Mouse (Mus musculus) gastrocnemius, postnatal 4 days (tissue): ENCODE results near the gene Pmis2. TPM values are rescaled to one million over a fixed set of nuclear protein-coding genes. Genes with fewer than 3 reads are reported as not detected.

Experiments
- DNase-seq, 2 experiments: peaks; one replicate each; pipeline ENCODE4 v3.0.0; 2021 to 2022; ENCODE audit warnings: low spot score in 2 of 2, mixed read lengths in 2 of 2
- long read RNA-seq, 2 experiments: library from polyadenylated mRNA; stranded (forward); transcript quantifications; one replicate each; pipeline ENCODE4 v2.0.0; 2021
- total RNA-seq, 2 experiments: library from RNA; stranded (reverse); gene quantifications; 2 replicates each; pipeline ENCODE4 v1.2.3; 2021

The Pmis2 gene
- total RNA-seq: not detected
- long read RNA-seq, experiment 1: 0 reads
- long read RNA-seq, experiment 2: 0 reads

- DNase-seq: no peak
Measured at GRCm38 (mm10) chr7:30671480-30671879, at the start of gene Pmis2. Pmis2 (minus strand) TSS chr7:30671605.

DNA sequence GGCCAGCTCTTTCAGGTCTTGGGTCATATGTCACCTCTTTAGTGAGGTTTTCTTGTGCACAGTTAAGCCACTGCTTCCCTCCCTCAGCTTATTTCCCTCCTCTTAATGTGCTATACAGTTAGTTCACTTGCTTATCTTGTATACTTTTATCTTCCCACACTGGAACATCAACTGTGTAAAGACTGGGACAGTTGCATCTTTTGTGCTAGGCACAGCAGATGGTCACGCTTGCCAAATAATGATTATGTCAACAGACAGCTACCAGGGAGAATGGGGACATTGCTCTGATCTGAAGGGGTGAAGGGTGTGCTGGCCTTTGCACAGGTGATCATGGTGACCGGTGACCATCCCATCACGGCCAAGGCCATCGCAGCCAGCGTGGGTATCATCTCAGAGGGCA, 48.3 kb upstream of the Pmis2 start:
- DNase-seq: no peak

GRCm38 (mm10) chr7:30717716-30718046, 46.3 kb upstream of the Pmis2 start:
- DNase-seq: no peak

- peak in 1 of 2 experiments; percentile 29 for DNase-seq
Measured at GRCm38 (mm10) chr7:30717006-30717715, 45.8 kb upstream of the Pmis2 start.

- DNase-seq: no peak
Measured at GRCm38 (mm10) chr7:30711942-30712341, 40.5 kb upstream of the Pmis2 start, which contains the start of gene Atp4a. Atp4a (plus strand) TSS chr7:30712209.

DNA sequence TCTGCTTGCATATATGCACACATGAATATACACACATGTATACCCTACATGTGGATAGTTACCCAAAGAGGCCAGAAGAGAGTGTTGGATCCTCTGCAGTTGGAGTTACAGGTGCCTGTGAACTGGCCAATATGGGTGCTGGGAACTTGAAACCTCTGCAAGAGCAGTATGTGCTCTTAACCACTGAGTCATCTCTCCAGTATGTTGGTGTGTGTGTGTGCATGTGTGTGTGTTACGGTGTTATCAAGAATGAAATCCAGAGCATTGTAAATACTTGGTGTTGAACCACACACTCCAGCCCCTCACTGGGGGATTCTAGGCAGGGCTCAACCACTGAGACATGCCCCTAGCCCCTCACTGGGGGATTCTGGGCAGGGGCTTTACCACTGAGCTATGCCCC, 36.0 kb upstream of the Pmis2 start:
- no peak for DNase-seq

DNA sequence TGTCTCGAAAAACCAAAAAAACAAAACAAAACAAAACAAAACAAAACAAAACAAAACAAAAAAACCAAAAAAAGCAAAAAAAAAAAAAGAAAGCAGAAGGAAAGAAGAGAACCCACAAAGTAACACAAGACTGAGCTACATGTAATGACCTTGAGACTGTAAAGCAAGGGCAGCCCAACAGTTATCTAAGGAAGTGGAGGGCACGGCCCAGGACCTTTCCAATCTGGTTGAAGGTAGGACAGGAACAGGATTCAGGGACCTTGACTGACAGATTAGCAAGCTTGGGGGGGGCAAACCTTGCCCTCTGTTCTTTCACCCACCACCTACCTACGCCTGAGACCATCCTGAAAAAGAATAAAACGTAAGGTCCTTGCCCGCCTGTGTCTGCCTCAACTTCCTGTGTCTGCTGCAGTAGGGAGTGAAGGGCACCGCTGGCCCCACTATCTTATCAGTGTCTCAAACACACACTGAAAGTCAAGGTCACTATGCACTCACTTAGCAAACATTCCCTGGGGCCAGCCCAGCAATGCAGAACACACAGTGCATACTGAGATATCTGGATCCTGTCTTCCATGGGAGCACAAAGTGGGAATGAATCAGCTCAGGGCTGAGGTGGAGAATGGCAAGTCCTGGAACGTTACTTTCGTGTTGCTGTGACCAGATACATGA, 34.9 kb upstream of the Pmis2 start:
- DNase-seq: no peak

DNA sequence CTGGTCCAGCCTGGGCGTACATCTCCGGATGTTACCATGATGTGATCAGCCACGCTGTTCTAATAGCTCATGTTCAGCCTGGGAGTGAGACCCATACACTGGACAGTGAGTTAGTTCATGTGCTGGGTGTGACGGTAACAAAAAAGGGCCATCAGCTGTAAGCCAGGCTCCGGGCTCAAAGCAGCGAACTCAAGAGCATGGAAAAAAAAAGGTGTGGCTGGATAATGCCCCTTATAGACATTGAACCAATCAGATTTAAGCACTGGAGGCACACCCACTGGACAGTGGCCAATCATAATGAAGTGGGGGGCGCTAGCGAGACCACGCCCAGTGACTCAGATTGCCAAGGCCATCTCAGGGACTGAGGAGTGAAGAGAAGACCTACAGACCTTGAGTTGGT, 27.2 kb upstream of the Pmis2 start, which contains the start of gene 2200002J24Rik:
2200002J24Rik (plus strand) TSS at position 338 of the 400 bp plus-strand sequence.
- DNase-seq: no peak

DNA sequence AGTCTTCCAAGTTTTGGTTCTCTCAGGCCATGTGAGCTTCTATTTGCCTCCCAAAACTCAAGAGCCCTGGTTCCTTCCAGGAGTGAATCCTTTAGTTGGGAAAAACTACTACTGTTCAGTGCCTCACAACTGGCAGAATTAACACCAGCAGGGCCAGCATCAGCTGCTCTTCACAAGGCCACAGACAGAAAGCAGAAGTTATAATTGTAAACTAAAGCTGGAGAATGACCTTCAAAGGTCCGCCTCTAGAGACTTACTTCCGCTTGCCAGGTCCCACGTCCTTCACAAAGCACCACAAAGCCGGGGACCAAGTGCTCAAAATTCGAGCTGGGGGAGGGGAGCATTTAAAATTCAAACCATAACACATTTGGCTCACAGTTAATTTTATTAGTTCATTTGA, 26.7 kb upstream of the Pmis2 start:
- no peak for DNase-seq

DNA sequence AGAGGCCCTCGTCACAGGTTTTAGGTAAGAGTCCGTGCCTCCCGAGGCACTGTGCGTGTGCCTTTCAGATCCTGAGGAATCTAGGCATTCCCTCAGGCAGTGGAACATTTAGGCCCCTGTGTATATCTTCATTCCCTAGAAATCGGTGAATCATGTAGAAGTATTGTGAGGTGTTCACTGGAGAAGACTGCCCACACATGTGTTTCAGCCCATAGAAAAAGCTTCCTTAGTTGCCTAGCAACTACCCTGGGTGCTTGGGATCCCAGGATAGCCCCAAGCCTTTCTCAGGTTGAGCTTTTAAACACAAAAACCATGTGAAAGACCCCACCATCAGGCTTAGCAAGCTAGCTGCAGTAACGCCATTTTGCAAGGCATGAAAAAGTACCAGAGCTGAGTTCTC, 16.9 kb upstream of the Pmis2 start:
- DNase-seq: no peak

DNA sequence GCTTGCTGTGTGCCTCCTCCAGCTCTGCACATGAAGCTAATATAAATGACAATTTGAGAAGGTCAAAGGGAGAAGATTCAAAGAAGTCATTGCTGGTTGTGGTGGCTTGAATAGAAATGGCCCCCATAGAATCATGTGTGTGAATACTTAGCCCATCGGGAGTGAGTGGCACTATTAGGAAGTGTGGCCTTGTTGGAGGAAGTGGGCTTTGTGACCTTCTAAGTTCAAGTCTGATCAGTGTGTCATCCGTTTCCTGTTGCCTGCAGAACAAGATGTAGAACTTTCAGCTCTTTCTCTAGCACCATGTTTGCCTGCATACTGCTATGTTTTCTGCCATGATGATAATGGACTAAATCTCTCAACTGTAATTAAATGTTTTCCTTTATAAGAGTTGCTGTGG, 12.0 kb upstream of the Pmis2 start:
- DNase-seq: no peak

- no peak for DNase-seq
Measured at GRCm38 (mm10) chr7:30681897-30682296, 10.5 kb upstream of the Pmis2 start.

DNA sequence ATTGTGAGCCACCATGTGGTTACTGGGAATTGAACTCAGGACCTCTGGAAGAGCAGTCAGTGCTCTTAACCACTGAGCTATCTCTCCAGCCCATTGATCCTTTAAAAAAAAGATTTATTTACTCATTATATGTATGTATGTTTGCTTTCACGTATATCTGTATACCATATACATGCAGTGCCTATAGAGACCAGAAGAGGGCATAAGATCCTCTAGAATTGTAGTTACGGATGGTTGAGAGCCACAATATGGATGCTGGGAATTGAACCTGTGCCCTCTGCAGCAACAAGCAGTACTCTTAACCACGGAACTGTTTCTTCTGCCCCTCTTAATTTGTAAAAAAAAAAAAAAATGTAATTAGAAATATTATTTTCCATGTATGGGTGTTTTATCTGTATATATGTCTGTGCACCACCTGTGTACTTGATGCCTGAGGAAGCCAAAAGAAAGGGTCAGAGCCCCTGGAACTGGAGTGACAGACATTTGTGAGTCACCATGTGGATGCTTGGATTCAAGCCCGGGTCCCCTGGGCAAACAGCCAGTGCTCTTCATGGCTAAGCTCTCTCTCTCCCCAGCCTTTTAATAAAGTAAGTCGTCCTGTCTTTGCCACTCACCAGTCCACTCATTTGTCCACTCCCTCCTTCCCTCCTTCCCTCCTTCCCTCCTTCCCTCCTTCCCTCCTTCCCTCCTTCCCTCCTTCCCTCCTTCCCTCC, 7.0 kb upstream of the Pmis2 start:
- peak in 1 of 2 experiments; percentile 30 for DNase-seq

DNA sequence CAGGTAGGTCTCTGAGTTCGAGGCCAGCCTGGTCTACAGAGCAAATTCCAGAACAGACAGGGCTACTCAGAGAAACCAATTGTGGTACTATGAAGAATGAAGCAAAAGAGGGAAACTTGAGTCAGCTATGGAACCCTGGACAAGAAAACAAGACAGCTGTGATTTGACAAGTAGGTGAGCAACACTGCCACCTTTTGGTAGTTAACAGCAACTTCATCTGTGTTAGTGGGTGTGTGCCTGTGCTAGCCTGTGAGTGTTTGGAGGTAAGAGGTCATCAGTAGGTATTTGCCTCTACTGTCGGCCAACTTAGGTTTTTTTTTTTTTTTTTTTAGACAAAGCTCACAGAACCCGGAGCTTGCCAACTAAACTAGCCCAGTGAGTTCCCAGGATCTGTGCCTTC, 2.2 kb downstream of the Pmis2 start:
- DNase-seq: no peak

GRCm38 (mm10) chr7:30665321-30665720, 6.1 kb downstream of the Pmis2 start:
- no peak for DNase-seq

DNA sequence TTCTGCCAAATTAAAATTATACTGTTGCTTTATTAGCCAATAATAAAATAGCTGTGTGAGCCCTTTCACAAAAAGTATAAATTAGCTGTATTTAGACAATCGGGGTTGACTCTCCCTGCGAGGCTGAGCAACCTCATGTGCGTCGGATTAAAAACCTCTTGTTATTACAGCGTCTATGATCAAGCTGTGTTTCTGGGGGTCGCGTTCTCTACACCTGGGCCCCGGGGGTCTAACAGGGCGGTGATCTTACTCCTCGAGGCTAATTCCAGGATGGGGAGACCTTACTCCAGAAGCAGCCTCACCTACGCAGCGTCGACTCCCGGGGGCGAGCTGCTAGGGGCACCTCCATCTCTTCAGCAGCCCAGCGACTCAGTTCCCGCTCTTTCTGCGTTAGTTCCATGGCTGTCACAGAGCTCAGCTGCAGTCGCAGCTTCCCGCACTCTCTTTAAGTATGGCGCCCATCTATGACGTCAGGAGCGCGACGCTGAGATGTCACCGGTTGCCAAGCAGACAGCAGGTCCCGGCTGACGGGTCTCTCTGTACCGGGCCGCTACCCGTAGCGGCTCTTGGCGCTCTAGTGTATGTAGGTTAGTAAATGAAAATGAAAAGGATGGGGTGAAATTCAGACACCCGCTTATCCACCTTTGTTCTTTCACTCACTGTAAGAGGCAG, 6.7 kb downstream of the Pmis2 start, which contains the start of gene Haus5:
Haus5 (minus strand) TSS at position 466 of the 672 bp plus-strand sequence.
- DNase-seq: peak; percentile 68 to 86

GRCm38 (mm10) chr7:30649591-30650540, 21.5 kb downstream of the Pmis2 start, which contains the start of gene Rbm42:
Rbm42 (minus strand) TSS chr7:30650317.
- DNase-seq: peak; percentile 90 to 98

DNA sequence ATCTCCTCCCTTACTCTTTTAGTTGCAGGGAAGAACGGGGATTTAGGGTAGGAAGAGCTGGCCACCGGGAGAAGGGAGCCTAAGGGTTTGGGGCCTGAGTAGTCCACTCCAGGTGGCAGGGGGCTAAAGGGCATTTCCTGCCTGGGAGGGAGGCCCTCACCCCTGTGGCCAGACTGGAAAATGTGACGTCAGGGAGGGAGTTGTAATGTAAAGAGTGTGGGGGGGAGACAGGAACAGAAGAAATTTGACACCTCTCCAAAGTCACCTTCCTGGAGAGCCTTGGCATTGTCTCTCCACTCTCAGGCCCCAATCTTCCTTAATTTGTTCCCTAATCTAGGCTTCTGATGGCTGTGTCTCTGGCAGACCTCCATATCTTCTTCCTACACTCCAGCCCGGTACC, 32.3 kb downstream of the Pmis2 start:
- no peak for DNase-seq

GRCm38 (mm10) chr7:30636395-30636794, 35.0 kb downstream of the Pmis2 start:
- DNase-seq: no peak

DNA sequence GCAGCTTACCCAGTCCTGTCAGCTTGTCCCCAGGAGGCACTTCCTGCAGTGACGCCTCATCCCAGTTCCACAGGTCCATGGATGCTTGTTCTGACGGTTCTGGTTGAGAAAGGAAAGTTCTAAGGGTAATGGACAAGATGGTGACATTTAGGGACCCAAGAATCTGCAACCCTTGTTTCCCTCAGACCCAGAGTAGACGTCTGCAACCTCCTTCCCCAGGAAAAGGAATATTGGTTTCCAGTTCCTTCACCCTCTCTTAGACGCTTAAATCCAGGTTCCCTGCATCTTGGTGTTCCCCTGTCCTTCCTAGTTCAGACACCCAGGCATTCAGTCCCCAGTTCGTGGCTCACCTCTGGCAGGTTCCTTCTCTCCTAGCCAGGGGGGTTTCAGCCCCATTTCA, 35.7 kb downstream of the Pmis2 start, which contains the start of gene Etv2:
Etv2 (minus strand) TSS at position 101 of the 400 bp plus-strand sequence.
- no peak for DNase-seq
